Mouse (Mus musculus) Patski (cell line): Measurements from ENCODE around the gene Zc3h4. TPM values are rescaled to one million over a fixed set of nuclear protein-coding genes. Genes with fewer than 3 reads are reported as not detected.

Experiments
- ATAC-seq: fragments of 100-300 bp; one replicate; pipeline ENCODE4 v1.8.0; 2021
- CTCF ChIA-PET: fragments of 350-600 bp; sonication (Branson Sonifier 250); formaldehyde crosslinking; loops from one replicate; lab custom pipeline; 2022; ENCODE audit warnings: inconsistent platforms; lab: Charles Lee
- POLR2A ChIA-PET: fragments of 350-600 bp; sonication (Branson Sonifier 250); formaldehyde crosslinking; loops from one replicate; lab custom pipeline; 2022; ENCODE audit warnings: antibody characterized with exemption, inconsistent platforms; lab: Charles Lee
- DNase-seq: peaks from one replicate; pipeline ENCODE4 v3.0.0-alpha.2; 2011; ENCODE audit warnings: low read depth, low spot score
- H3K27me3 ChIP-seq: fragments of 371-371 bp; one replicate; pipeline ENCODE4 v1.5.1; 2021
- CTCF ChIP-seq: fragments of 100-300 bp; IDR thresholded peaks from one replicate; pipeline ENCODE4 v1.5.1; 2021
- in situ Hi-C: fragments of 300-500 bp; cut with MboI; formaldehyde crosslinking; loops from 3 replicates; pipeline ENCODE4 v1.11.1; 2018; ENCODE audit warnings: low pct_unique_long_range_greater_than_20kb, mixed read lengths
- polyA plus RNA-seq: library from polyadenylated mRNA; unstranded; gene quantifications from one replicate; pipeline ENCODE4 v1.2.3, GENCODE M21; 2021

Gene Zc3h4
- polyA plus RNA-seq, 1 experiment from 2014 or later = 41.9 TPM

DNA sequence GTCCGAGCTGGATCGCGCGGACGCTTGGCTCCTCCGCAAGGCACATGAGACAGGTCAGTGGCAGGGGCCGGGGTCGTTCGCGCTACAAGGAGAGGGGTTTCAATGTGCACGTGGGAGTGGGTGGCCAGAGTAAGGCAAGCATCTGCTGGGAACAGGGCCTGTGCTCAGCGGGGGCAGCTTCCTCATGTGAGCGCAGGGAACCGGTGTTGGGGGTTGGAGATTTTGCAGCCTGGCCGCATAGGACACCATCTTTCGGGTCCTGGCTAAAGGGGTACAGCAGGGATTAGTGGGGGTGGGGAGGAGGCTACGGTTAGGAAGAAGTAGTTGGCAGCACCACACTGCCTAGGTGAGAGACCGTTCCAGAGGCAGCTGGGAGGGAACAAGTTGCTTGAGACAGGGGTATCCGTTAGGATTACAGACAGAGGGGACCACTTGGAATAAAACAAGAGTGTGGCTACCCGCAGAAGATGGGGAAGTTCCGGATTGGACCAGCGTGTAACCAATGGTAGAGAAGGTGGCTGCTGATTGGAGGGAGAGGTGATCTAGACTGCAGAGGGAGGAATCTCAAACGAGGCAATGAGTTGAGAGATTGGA is 52.5 kb downstream of the Zc3h4 start:
- POLR2A ChIA-PET = interaction anchor here (1.0 to 1.4 kb wide), 2 partner anchors 11 to 53 kb away, joined by 3 to 4 read pairs; no protein-coding TSS in a partner anchor
- TF ChIP-seq CTCF = no peak
- CTCF ChIA-PET = interaction anchor here (2.1 kb wide), 1 partner anchor 10 kb away, joined by 7 read pairs; no protein-coding TSS in a partner anchor

DNA sequence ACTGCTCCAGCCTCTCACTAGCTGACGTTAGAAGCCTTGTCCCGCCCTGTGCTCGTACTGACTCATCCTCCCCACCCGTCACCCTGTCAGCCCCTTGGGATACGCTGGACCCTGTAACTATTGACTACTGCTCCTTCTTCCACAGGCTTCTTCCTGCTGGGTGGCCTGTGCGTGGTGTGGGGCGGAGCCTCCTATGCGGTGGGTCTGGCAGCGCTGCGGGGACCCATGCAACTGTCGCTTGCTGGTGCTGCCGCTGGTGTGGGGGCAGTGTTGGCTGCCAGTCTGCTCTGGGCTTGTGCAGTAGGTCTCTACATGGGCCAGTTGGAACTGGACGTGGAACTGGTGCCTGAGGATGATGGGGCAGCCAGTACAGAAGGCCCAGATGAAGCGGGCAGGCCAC is 54.3 kb downstream of the Zc3h4 start:
- ATAC-seq (no peak), DNase-seq (no peak)
- no peak for TF ChIP-seq CTCF
- ChIA-PET CTCF (interaction anchor here (2.1 kb wide), 1 partner anchor 9 kb away, joined by 7 read pairs; no protein-coding TSS in a partner anchor), POLR2A (no interaction called here)
- no peaks in the 10 kb centered on the region for H3K27me3 ChIP-seq
- in situ Hi-C loops = no loop called here

More for the DNA sequence above, 52.5 kb downstream of the Zc3h4 start:
- DNase-seq (no peak), ATAC-seq (peak; percentile 14)
- H3K27me3 ChIP-seq = no peaks in the 10 kb centered on the region
- in situ Hi-C loops = no loop called here

DNA sequence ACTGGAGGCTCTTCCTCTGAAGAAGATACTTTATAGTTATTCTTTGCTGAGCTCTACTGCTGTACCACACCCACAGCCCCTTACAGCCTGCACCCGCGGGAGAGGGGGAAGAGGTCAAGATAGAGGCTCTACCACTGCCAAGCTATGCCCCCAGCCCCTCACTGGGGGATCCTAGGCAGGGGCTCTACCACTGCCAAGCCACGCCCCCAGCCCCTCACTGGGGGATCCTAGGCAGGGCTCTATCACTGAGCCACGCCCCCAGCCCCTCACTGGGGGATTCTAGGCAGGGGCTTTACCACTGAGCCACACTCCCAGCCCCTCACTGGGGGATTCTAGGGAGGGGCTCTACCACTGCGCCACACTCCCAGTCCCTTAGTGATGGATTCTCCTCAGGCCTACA is 55.6 kb downstream of the Zc3h4 start:
- ChIA-PET POLR2A (no interaction called here), CTCF (no interaction called here)
- in situ Hi-C loops = no loop called here
- H3K27me3 ChIP-seq = no peaks in the 10 kb centered on the region
- no peak for TF ChIP-seq CTCF
- DNase-seq (no peak), ATAC-seq (no peak)

DNA sequence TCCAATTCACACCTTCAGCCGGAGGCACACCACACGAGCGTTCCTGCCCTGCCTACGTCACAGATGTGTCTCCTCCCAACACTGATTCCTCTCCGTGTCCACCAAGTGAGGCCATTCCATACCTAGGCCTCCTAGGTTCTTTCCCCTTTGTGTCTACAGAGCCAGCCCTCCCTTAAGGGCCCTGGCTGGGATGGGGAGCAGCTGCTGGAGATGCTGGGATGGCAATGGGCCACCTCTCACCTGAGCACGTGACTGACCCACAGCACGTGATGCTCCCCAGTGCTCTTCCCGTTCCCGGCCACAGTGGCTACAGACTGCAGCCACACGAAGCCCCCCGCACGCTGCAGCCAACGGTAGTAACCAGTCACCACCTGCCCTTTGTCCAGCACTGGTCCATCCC is 59.9 kb downstream of the Zc3h4 start:
- no peak for ATAC-seq
- no peaks in the 10 kb centered on the region for H3K27me3 ChIP-seq
- DNase-seq = no peak
- ChIA-PET POLR2A (no interaction called here), CTCF (interaction anchor here (4.0 kb wide), 1 partner anchor 63 kb away, joined by 23 read pairs; no protein-coding TSS in a partner anchor)
- in situ Hi-C loops = loop anchor here (5.0 kb wide), 1 partner anchor 63 kb away; no protein-coding TSS in a partner anchor
- TF ChIP-seq CTCF = no peak

DNA sequence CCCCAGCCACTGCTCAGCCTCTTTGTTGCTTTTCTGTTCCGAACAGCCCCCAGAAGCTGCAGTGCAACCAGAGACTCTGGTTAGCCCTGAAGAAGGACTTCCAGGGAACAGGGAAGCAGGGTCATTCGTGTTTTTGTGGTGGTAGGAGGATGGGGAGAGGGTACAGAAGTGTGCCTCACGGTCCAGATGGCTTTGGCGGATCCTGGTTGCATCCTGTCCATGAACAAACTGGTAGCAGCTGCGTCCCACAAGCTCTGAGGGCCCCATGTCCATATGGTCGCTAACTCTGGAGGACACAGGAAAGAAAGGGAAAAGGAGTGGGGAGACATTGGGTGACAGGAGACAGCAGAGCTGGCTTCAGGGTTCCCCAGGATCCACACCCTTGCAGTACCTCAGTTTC is 60.4 kb downstream of the Zc3h4 start:
- ChIA-PET POLR2A (no interaction called here), CTCF (interaction anchor here (3.9 to 4.0 kb wide), 3 partner anchors 28 to 64 kb away, joined by 22 to 23 read pairs (median 23); no protein-coding TSS in a partner anchor)
- H3K27me3 ChIP-seq = no peaks in the 10 kb centered on the region
- TF ChIP-seq CTCF = no peak
- in situ Hi-C loops = loop anchor here (5.0 kb wide), 1 partner anchor 64 kb away; no protein-coding TSS in a partner anchor
- ATAC-seq (no peak), DNase-seq (no peak)

DNA sequence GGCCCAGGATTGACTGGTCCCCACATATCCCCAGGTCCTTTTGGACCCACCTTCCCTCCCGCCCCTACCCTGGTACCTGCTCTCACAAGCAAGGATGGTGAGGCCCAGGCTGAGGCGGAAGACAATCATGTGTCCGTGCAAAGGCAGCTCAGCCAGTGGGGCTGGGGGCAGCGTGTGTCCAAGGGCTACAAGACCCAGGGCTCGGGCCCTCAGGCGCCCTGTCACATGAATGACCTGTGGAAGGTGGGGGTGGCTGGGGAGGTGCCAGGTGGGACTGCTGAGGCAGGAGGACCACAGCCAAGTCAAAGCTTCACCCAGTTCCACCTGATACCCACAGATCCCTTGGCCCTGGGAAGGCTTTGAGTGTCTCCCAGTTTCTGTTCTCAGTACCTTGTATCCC is 61.0 kb downstream of the Zc3h4 start:
- no peak for TF ChIP-seq CTCF
- no peak for ATAC-seq
- CTCF ChIA-PET = interaction anchor here (1.0 to 4.0 kb wide), 8 partner anchors 26 to 88 kb away, joined by 3 to 23 read pairs (median 13); no protein-coding TSS in a partner anchor
- in situ Hi-C loops = loop anchor here (5.0 kb wide), 1 partner anchor 64 kb away; no protein-coding TSS in a partner anchor
- DNase-seq = no peak
- POLR2A ChIA-PET = no interaction called here
- no peaks in the 10 kb centered on the region for H3K27me3 ChIP-seq

DNA sequence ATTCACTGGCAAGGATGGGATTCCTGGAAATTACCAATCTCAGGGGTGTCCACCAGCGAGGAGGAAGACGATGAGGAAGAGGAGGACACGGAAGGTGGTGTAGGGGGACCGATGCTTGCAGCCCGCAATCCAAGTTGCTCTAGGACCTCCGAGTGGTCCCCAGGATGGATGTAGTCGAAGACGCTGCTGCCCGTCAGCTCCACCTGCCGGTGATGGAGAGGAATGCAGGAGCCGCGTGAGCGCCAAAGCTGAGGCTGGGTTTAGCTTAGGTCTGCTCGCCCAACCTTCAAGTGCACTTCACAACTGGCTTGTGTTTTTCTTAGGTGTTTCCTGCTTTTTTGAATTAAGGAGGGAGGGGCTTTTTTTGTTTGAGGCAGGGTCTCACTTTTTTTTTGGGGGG is 62.5 kb downstream of the Zc3h4 start:
- POLR2A ChIA-PET = interaction anchor here (0.9 kb wide), 1 partner anchor 58 kb away, joined by 3 read pairs; no protein-coding TSS in a partner anchor
- no peak for ATAC-seq

DNA sequence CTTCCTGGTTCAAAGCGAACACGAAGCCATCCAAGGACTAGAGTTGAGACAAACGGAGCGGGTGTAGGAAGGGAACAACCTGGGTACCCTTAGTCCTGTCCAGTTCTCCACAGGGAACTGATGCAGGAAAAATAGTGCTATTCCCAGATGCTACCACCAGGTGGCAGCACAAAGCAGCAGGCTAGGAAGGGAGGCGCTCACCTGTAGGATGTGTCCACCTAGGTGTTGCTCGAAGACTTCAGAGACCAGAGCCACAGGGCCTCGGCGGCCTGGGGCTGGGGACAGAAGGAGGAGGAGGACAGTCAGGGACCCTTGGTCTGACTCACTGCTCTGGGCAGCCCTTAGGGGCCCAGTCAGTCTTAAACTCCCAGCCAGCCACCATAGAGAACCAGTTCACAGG is 64.5 kb downstream of the Zc3h4 start:
- peak; percentile 92 for TF ChIP-seq CTCF
- H3K27me3 ChIP-seq = no peaks in the 10 kb centered on the region
- ChIA-PET CTCF (interaction anchor here (1.0 to 4.0 kb wide), 6 partner anchors 11 to 39 kb away, joined by 3 to 23 read pairs (median 12); no protein-coding TSS in a partner anchor), POLR2A (interaction anchor here (1.3 kb wide), 1 partner anchor 12 kb away, joined by 3 read pairs; no protein-coding TSS in a partner anchor)
- in situ Hi-C loops = no loop called here
- ATAC-seq = peak; percentile 41
- DNase-seq = no peak

More for the DNA sequence above, 62.5 kb downstream of the Zc3h4 start:
- DNase-seq = no peak
- no peaks in the 10 kb centered on the region for H3K27me3 ChIP-seq
- in situ Hi-C loops = loop anchor here (5.0 kb wide), 1 partner anchor 66 kb away; no protein-coding TSS in a partner anchor
- peak; percentile 94 for TF ChIP-seq CTCF
- CTCF ChIA-PET = interaction anchor here (0.6 to 4.0 kb wide), 15 partner anchors 9 to 128 kb away, joined by 3 to 23 read pairs (median 4); no protein-coding TSS in a partner anchor

DNA sequence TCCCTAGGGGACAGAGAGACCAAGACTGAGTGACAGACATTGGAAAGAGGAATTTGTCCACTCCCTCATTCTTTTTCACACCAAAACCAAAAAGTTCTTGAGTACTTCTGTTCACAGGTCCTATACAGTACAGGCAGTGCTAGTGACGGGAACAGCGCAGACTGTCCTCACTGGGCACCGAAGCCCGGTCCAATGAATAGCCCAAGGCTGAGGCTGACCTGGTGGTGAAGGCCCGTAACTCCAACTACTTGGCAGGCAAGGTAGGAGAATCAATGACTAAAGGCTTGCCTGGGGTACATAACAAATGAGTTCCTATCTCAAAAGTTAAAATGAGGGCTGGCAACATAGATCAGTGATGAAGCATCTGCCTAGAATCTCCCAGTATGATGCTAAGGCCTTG is 64.9 kb downstream of the Zc3h4 start:
- ChIA-PET POLR2A (no interaction called here), CTCF (interaction anchor here (0.9 kb wide), 1 partner anchor 155 kb away, joined by 3 read pairs; no protein-coding TSS in a partner anchor)
- DNase-seq (no peak), ATAC-seq (no peak)
- no peaks in the 10 kb centered on the region for H3K27me3 ChIP-seq
- TF ChIP-seq CTCF = no peak
- in situ Hi-C loops = no loop called here

DNA sequence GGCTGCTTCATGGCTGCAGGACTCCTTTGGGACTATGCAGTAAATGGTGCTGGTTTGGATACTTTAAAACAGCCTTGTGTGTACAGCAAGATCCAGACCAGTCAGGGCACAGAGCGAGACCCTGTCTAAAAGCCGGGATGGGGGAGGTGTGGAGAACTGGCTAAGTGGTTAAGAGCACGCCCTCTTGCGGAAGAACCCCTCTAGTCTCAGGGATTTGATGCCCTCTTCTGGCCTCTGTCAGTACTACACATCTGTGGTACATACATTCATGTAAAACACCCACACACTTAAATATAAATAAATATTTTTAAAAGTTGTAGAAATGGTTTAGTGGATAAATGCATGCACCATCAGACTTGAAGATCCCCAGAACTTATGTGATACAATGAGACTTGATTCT is 65.9 kb downstream of the Zc3h4 start:
- POLR2A ChIA-PET = no interaction called here

DNA sequence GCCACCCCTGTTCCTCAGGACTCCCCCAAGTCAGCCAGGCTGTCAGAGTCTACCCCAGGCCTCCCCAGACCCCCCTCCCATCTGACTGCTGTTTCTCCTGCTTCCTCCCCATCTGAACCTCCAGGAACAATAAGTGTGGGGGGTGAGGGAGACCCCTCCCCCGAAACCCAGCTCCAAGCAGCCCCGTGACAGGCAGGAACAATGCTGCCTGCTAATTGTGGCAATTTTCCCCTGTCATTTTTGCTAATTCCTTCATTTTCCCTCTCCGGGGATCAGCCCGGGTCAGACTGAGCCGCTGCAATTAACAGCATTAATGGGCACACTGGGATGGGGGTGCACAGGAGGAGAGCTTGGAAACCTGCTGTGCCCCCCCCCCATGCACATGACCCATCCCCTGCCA is 67.4 kb downstream of the Zc3h4 start:
- DNase-seq = no peak
- ChIA-PET CTCF (no interaction called here), POLR2A (no interaction called here)
- no peaks in the 10 kb centered on the region for H3K27me3 ChIP-seq
- TF ChIP-seq CTCF = no peak
- ATAC-seq = no peak
- in situ Hi-C loops = no loop called here

More for the DNA sequence above, 65.9 kb downstream of the Zc3h4 start:
- in situ Hi-C loops = no loop called here
- TF ChIP-seq CTCF = peak; percentile 82
- no peak for DNase-seq
- no peaks in the 10 kb centered on the region for H3K27me3 ChIP-seq
- no peak for ATAC-seq
- CTCF ChIA-PET = interaction anchor here (0.9 kb wide), 1 partner anchor 154 kb away, joined by 3 read pairs; no protein-coding TSS in a partner anchor
